Mouse (Mus musculus): ENCODE measurements around the gene Aknad1.

GRCm38 (mm10) chr3:108767416-108767815, 28.0 kb downstream of the Aknad1 start:
- TF ChIP-seq CTCF (IDR thresholded peaks at IDR 0.05; ENCODE audit: insufficient read depth, low read depth, low read length), result no peak
- TF ChIP-seq POLR2A (IDR thresholded peaks at IDR 0.05; ENCODE audit: insufficient read depth, low read depth, low read length), result no peak

All from olfactory bulb, adult 2 months (tissue).